Comparison of ENCODE assay signal across 8 mouse cellular contexts in genomic region chr1:162665486-162666174, GRCm38 (mm10). TPM values are rescaled to one million over a fixed set of nuclear protein-coding genes. Genes with fewer than 3 reads are reported as not detected.
DNase-seq lines count a peak whose midpoint lies in the region; ATAC-seq lines count a peak whose summit lies in the region.

No protein-coding gene starts in this region.

- intact Hi-C loops in heart, postnatal 14 days (cut with DNase I): loop anchor here (1.0 to 10.0 kb wide), 2 partner anchors 115 to 311 kb away; no protein-coding TSS in a partner anchor

- peak; percentile 82 for ATAC-seq in heart, embryonic 11.5 days (replicated peaks; ENCODE audit: insufficient number of reproducible peaks, low FRiP score, low TSS enrichment)
- ATAC-seq in forebrain, embryonic 11.5 days (replicated peaks; ENCODE audit: low FRiP score): peak; percentile 87
- peak; percentile 88 for ATAC-seq in limb, embryonic 13.5 days (ENCODE audit: low FRiP score, low read depth)
- peak; percentile 83 for ATAC-seq in stomach, embryonic 14.5 days (ENCODE audit: insufficient number of reproducible peaks, insufficient read depth, low FRiP score, low read depth)

- peak overlapping the region; percentile 34 for H3K4me3 ChIP-seq in heart, embryonic 11.5 days (ENCODE audit: low read depth, low read length)
- peak overlapping the region; percentile 23 for H3K4me3 ChIP-seq in forebrain, embryonic 11.5 days (ENCODE audit: low read depth, low read length)
- peak overlapping the region; percentile 41 for H3K4me3 ChIP-seq in limb, embryonic 13.5 days
- H3K4me3 ChIP-seq in stomach, embryonic 14.5 days (ENCODE audit: low read depth, low read length): peak overlapping the region; percentile 14

- no peaks in the 10 kb centered on the region for H3K4me1 ChIP-seq in heart, embryonic 11.5 days (ENCODE audit: control insufficient read depth, insufficient read depth, low read length)
- 0 out of 2 replicates have a peak, but pooled peaks cover 3% of the 10 kb centered on the region for H3K4me1 ChIP-seq in forebrain, embryonic 11.5 days (replicated peaks; ENCODE audit: control insufficient read depth, insufficient read depth, low read length)
- H3K4me1 ChIP-seq in limb, embryonic 13.5 days: peaks cover 8% of the 10 kb centered on the region; the same call in 1 of the 2 replicates
- H3K4me1 ChIP-seq in stomach, embryonic 14.5 days (ENCODE audit: control insufficient read depth, insufficient read depth, low read length): no peaks in the 10 kb centered on the region

- no peaks in the 10 kb centered on the region for H3K36me3 ChIP-seq in heart, embryonic 11.5 days (ENCODE audit: control insufficient read depth, insufficient read depth, low read length)
- no peaks in the 10 kb centered on the region for H3K36me3 ChIP-seq in forebrain, embryonic 11.5 days (ENCODE audit: control insufficient read depth, insufficient read depth, low read length)
- peaks cover 17% of the 10 kb centered on the region for H3K36me3 ChIP-seq in limb, embryonic 13.5 days
- H3K36me3 ChIP-seq in stomach, embryonic 14.5 days (ENCODE audit: control insufficient read depth, insufficient read depth, low read length): peaks cover 3% of the 10 kb centered on the region

- WGBS in heart, embryonic 11.5 days (ENCODE audit: insufficient replicate concordance): 3% methylated on average over 11 of the region's 11 CpGs
- WGBS in forebrain, embryonic 11.5 days: 5% methylated on average over 11 of the region's 11 CpGs
- WGBS in limb, embryonic 13.5 days: 4% methylated on average over 11 of the region's 11 CpGs
- 2% methylated on average over 11 of the region's 11 CpGs for WGBS in stomach, embryonic 14.5 days

- no peaks in the 10 kb centered on the region for H3K27me3 ChIP-seq in heart, embryonic 11.5 days (ENCODE audit: control insufficient read depth, insufficient read depth, low read length)
- no peaks in the 10 kb centered on the region for H3K27me3 ChIP-seq in forebrain, embryonic 11.5 days (ENCODE audit: control insufficient read depth, insufficient read depth, low read length)
- H3K27me3 ChIP-seq in limb, embryonic 13.5 days: no peaks in the 10 kb centered on the region
- H3K27me3 ChIP-seq in stomach, embryonic 14.5 days (ENCODE audit: control insufficient read depth, insufficient read depth, low read length): no peaks in the 10 kb centered on the region

- peak overlapping the region; percentile 77 for H3K4me2 ChIP-seq in heart, embryonic 11.5 days
- peak overlapping the region; percentile 49 for H3K4me2 ChIP-seq in forebrain, embryonic 11.5 days (ENCODE audit: low read depth, low read length, severe bottlenecking)
- H3K4me2 ChIP-seq in limb, embryonic 13.5 days (replicated peaks): peak overlapping the region; percentile 71
- H3K4me2 ChIP-seq in stomach, embryonic 14.5 days (replicated peaks; ENCODE audit: low read depth, low read length): peak overlapping the region; percentile 36

- H3K9me3 ChIP-seq in heart, embryonic 11.5 days (replicated peaks; ENCODE audit: control insufficient read depth, low read length): no peaks in the 10 kb centered on the region
- no peaks in the 10 kb centered on the region for H3K9me3 ChIP-seq in forebrain, embryonic 11.5 days (ENCODE audit: control insufficient read depth, low read length)
- no peaks in the 10 kb centered on the region for H3K9me3 ChIP-seq in limb, embryonic 13.5 days
- H3K9me3 ChIP-seq in stomach, embryonic 14.5 days (ENCODE audit: control insufficient read depth, low read depth, low read length): no peaks in the 10 kb centered on the region

- H3K27ac ChIP-seq in heart, embryonic 11.5 days (ENCODE audit: low read depth, low read length): no peak overlapping the region
- no peak overlapping the region for H3K27ac ChIP-seq in forebrain, embryonic 11.5 days (ENCODE audit: low read depth, low read length)
- peak overlapping the region; percentile 48; the same call in 1 of the 2 replicates for H3K27ac ChIP-seq in limb, embryonic 13.5 days
- H3K27ac ChIP-seq in stomach, embryonic 14.5 days (ENCODE audit: low read length): no peak overlapping the region

- H3K9ac ChIP-seq in heart, embryonic 11.5 days (ENCODE audit: low read depth, low read length): peak overlapping the region; percentile 63
- H3K9ac ChIP-seq in forebrain, embryonic 11.5 days (ENCODE audit: low read length): peak overlapping the region; percentile 41; the same call in 1 of the 2 replicates
- peak overlapping the region; percentile 59 for H3K9ac ChIP-seq in limb, embryonic 13.5 days
- H3K9ac ChIP-seq in stomach, embryonic 14.5 days (replicated peaks; ENCODE audit: low read depth, low read length): no peak overlapping the region

- no peak for DNase-seq in heart, postnatal 14 days
- DNase-seq in ES-CJ7 (ENCODE audit: low read depth, low spot score): peak; percentile 67
- DNase-seq in forebrain, embryonic 11.5 days (ENCODE audit: low spot score): no peak
- no peak for DNase-seq in layer of hippocampus, adult 8-10 months (ENCODE audit: low spot score in 2 of 2)
- DNase-seq in gastrocnemius, adult 18-20 months (ENCODE audit: low spot score): no peak

RNA-seq across cellular contexts. Expression of gene Myocos, which starts 7.6 kb away (rescaled TPM):
- polyA plus RNA-seq in heart, embryonic 11.5 days (2014; fragmentation: Nextera tagmentation; extraction: Ambion mirVana): not detected in 2 replicates
- not detected for total RNA-seq in heart, postnatal 14 days (2021)
- polyA plus RNA-seq in forebrain, embryonic 11.5 days (2014; fragmentation: Nextera tagmentation; extraction: Ambion mirVana): not detected in 2 replicates
- not detected in 2 replicates for polyA plus RNA-seq in limb, embryonic 13.5 days (2015; fragmentation: Nextera tagmentation; extraction: Ambion mirVana)
- polyA plus RNA-seq in stomach, embryonic 14.5 days (2014; fragmentation: Nextera tagmentation; extraction: Ambion mirVana): not detected in 2 replicates
- total RNA-seq in layer of hippocampus, adult 8-10 months (2022): not detected
- total RNA-seq in gastrocnemius, adult 18-20 months (2021): not detected

RNA-seq across cellular contexts. Expression of gene Myoc, which starts 26.7 kb away (rescaled TPM):
- polyA plus RNA-seq in heart, embryonic 11.5 days (2014; fragmentation: Nextera tagmentation; extraction: Ambion mirVana): not detected in 2 replicates
- 1 to 10 TPM in 1 of 2 experiments, under 1 TPM in 1; 0.71 to 1.3 TPM for total RNA-seq in heart, postnatal 14 days (2021)
- not detected in 2 replicates for polyA plus RNA-seq in forebrain, embryonic 11.5 days (2014; fragmentation: Nextera tagmentation; extraction: Ambion mirVana)
- polyA plus RNA-seq in limb, embryonic 13.5 days (2015; fragmentation: Nextera tagmentation; extraction: Ambion mirVana): 0.06 and 0.11 TPM in 2 replicates
- not detected in 2 replicates for polyA plus RNA-seq in stomach, embryonic 14.5 days (2014; fragmentation: Nextera tagmentation; extraction: Ambion mirVana)
- total RNA-seq in layer of hippocampus, adult 8-10 months (2022): 1 to 10 TPM; 6.2 to 9.7 (median 7.1) TPM
- 10 to 100 TPM; 35.8 to 73.6 TPM for total RNA-seq in gastrocnemius, adult 18-20 months (2021)
